Mouse (Mus musculus) intestine, embryonic 16.5 days (tissue): Measurements from ENCODE around the gene S1pr3. TPM values are rescaled to one million over a fixed set of nuclear protein-coding genes. Genes with fewer than 3 reads are reported as not detected.

Experiments
- ATAC-seq: fragments of 200-750 bp; cut with Nextera tagmentation; 2 replicates; pipeline ENCODE4 v1.8.0; 2017; ENCODE audit warnings: moderate TSS enrichment, moderate library complexity
- H3K27ac ChIP-seq: fragments of 300-500 bp; sonication (generic); 2 replicates; pipeline ENCODE4 v1.5.1; 2014; ENCODE audit warnings: mild to moderate bottlenecking, low read length
- H3K27me3 ChIP-seq: fragments of 300-500 bp; sonication (generic); replicated peaks from 2 replicates; pipeline ENCODE4 v1.6.1; 2014; ENCODE audit warnings: low read length, control low read depth, mixed read lengths; ENCODE audit not compliant: control insufficient read depth, insufficient read depth
- H3K36me3 ChIP-seq: fragments of 300-500 bp; sonication (generic); 2 replicates; pipeline ENCODE4 v1.6.1; 2014; ENCODE audit warnings: low read length, control low read depth; ENCODE audit not compliant: control insufficient read depth, insufficient read depth
- H3K4me1 ChIP-seq: fragments of 300-500 bp; sonication (generic); 2 replicates; pipeline ENCODE4 v1.6.1; 2014; ENCODE audit warnings: low read length, control low read depth, mixed read lengths; ENCODE audit not compliant: control insufficient read depth, insufficient read depth
- H3K4me2 ChIP-seq: fragments of 300-500 bp; sonication (generic); 2 replicates; pipeline ENCODE4 v1.6.1; 2014; ENCODE audit warnings: low read depth, low read length, control low read depth
- H3K4me3 ChIP-seq: fragments of 300-500 bp; sonication (generic); 2 replicates; pipeline ENCODE4 v1.5.1; 2014; ENCODE audit warnings: mild to moderate bottlenecking, low read length
- H3K9ac ChIP-seq: fragments of 300-500 bp; sonication (generic); 2 replicates; pipeline ENCODE4 v1.6.1; 2014; ENCODE audit warnings: low read depth, low read length
- H3K9me3 ChIP-seq: fragments of 300-500 bp; sonication (generic); 2 replicates; pipeline ENCODE4 v1.6.1; 2016; ENCODE audit warnings: low read length, control low read depth; ENCODE audit not compliant: control insufficient read depth
- WGBS: fragments of 180-500 bp; shearing (Covaris S2); extraction: QIAGEN DNeasy Blood & Tissue Kit; methylation state at CpG from one replicate; pipeline ENCODE4 v1.1.7; 2014; 5-methylcytosine and 5-hydroxymethylcytosine counted together
- polyA plus RNA-seq: library from polyadenylated mRNA; unstranded; fragments of >200 nt; fragmentation: Nextera tagmentation; extraction: Ambion mirVana; gene quantifications from 2 replicates; pipeline ENCODE4 v1.2.1, GENCODE M21; 2015

S1pr3 gene
- polyA plus RNA-seq, 1 experiment from 2014 or later = 41.3 TPM

DNA sequence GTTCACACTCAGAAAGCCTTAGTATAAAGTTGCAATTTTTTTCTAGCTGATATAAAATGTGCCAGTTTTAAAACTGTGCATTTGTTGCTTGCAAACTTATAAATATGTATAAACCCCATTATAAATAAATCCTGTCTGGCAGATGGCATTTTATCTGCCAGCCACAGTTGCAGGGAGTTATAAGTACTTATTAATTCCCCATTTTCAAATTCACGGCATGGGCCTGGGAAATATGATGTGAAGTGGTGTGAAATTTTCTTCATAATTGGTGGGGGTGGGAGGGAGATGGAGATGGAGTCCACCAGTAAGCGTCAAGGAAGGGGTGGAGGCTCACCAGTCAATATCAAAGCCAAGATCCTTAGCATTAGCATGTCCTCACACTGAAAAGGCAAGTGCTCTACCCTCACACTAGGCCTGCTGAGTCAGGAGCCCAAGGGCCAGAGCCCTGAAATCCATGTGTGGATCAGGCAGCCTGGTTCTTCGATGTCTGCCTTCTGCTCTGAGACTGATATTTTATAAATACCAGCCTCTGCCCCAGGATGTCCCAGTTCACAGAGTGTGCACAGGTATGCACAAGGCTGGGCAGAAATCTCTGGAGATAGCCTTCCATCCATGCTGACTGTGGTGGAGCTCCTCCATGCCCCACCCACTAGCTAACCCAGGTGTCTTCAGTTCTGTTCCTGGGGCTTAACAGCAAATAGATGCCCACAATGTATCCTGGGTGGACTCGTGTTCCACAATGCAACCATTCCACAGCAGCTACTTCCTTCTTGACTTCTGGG lies 17.4 kb downstream of the S1pr3 start:
- 90% methylated on average over 4 of the region's 4 CpGs for WGBS
- Histone ChIP-seq H3K27me3 (no peaks in the 10 kb centered on the region), H3K4me2 (no peak overlapping the region), H3K36me3 (no peaks in the 10 kb centered on the region), H3K4me3 (no peak overlapping the region), H3K9ac (no peak overlapping the region), H3K4me1 (no peaks in the 10 kb centered on the region), H3K9me3 (no peaks in the 10 kb centered on the region), H3K27ac (no peak overlapping the region)
- ATAC-seq = no peak

DNA sequence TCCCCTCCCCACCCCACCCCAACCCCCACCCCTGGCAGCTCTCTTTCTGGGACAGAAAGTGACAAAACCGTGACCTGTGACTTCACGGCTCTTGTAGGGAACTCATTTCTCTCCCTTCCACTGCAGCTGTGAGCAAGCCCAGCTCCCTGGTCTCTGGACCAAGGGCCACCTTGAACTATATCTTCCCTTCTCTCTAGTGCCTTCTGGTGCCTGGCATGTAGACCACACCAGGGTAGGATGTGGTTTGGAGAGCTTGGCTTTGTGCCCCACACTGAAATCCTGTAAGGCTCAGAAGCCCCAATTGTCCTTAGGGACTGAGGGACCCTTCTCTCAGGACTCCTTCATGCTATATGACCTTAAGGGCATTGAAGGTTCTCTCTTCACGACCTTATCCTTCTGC lies 24.9 kb downstream of the S1pr3 start:
- 63% methylated on average over 3 of the region's 3 CpGs for WGBS
- no peaks in the 10 kb centered on the region for H3K4me1 ChIP-seq
- H3K27ac ChIP-seq = no peak overlapping the region
- ATAC-seq = no peak
- no peak overlapping the region for H3K4me2 ChIP-seq
- H3K9me3 ChIP-seq = no peaks in the 10 kb centered on the region
- no peak overlapping the region for H3K4me3 ChIP-seq
- no peaks in the 10 kb centered on the region for H3K36me3 ChIP-seq
- H3K27me3 ChIP-seq = no peaks in the 10 kb centered on the region
- H3K9ac ChIP-seq = no peak overlapping the region

DNA sequence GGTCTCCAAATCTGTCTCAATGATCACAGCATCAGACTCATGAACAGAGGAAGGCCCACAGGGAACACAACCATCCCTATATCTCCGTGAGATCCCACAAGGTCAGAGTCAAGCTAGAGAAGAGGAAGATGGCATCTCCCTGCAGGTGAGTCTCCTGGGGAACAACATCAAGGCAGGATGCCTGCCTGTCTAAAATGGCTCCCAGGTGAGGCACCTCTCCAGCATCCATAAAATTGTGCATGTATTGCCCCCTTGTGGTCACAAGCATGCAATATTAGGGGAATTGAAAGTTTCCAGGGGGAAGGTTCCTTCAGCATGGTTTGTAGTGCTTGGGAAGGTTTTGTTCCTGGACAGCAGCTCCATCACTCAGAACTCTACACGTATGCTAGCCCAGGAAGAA lies 26.0 kb downstream of the S1pr3 start:
- WGBS = 60% methylated on average over 2 of the region's 2 CpGs
- H3K4me1 ChIP-seq = no peaks in the 10 kb centered on the region

DNA sequence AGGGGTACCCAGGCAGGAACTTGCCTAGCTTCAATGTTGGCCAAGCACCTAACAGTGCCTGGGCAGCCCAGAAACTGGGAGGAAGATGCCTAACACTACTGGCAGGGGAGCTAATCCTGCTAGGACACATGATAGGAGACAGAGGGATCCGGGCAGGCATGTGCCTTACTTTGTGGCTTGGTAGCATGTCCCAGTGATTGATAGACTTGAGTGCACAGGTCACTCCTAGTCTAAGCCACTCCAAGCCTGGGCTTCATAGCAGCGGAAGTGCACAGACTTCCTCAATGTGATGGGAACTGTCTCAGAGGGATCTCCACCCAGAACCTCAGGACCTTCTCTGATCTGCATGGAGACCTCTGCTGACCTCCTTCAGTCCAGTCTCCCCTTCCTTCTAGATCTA lies 26.7 kb downstream of the S1pr3 start:
- Histone ChIP-seq H3K27me3 (no peaks in the 10 kb centered on the region), H3K36me3 (no peaks in the 10 kb centered on the region), H3K4me3 (no peak overlapping the region), H3K4me2 (no peak overlapping the region), H3K27ac (no peak overlapping the region), H3K9ac (no peak overlapping the region), H3K4me1 (no peaks in the 10 kb centered on the region), H3K9me3 (no peaks in the 10 kb centered on the region)
- ATAC-seq = no peak
- 44% methylated on average over 2 of the region's 2 CpGs for WGBS

More for the DNA sequence above, 26.0 kb downstream of the S1pr3 start:
- H3K9ac ChIP-seq = no peak overlapping the region
- no peaks in the 10 kb centered on the region for H3K27me3 ChIP-seq
- no peaks in the 10 kb centered on the region for H3K9me3 ChIP-seq
- H3K4me3 ChIP-seq = no peak overlapping the region
- no peak for ATAC-seq
- H3K4me2 ChIP-seq = no peak overlapping the region
- no peaks in the 10 kb centered on the region for H3K36me3 ChIP-seq
- no peak overlapping the region for H3K27ac ChIP-seq

DNA sequence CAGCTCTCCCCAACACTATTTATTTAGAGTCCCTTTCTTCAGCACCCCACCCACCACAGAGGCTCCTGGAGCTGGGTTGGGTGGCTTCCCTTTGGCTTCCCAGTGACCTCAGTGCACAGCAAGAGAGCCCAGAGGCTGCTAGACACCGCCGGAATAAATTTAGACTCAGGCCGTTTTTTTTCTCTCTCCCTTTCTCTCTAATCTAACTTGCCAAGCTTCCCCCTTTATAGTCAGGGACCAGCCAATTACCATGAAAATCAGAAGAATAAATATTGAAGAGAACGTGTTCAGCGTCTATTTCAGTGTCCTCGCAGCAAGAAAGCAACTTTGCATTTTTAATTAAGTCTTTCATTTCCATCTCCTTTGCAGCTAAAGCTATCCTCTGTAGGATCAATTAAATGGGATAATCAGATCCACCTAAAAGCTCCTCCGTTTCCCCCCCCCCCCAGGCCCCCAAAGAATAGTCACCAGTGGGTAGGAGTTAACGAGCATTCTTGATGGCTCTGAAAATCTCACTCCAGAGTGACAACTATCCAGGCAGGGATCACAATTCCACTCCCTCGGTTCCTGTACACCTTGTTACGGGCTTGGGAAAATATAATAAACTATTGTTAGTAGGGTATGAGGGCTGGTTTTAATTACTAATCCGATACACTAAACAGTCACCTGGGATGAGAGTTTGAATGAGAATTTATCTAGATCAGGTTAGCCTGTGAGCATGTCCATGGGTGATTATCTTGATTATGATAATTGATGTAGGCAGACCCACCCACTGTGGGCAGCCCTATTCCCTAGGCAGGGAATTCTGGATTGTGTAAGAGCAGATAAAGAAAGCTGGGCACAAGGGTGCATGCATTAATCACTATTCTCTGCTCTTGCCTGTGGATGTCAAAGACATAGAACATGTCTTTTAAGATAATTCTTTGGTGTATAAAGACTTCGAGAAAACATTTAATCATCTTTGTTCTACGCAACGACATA lies 29.0 kb downstream of the S1pr3 start:
- Histone ChIP-seq H3K27ac (no peak overlapping the region), H3K36me3 (no peaks in the 10 kb centered on the region), H3K4me1 (no peaks in the 10 kb centered on the region), H3K9ac (no peak overlapping the region), H3K4me3 (no peak overlapping the region), H3K4me2 (no peak overlapping the region), H3K27me3 (no peaks in the 10 kb centered on the region), H3K9me3 (no peaks in the 10 kb centered on the region)
- WGBS = 81% methylated on average over 14 of the region's 14 CpGs
- no peak for ATAC-seq

- Histone ChIP-seq H3K4me2 (no peak overlapping the region), H3K4me1 (no peaks in the 10 kb centered on the region)
- WGBS = 81% methylated on average over 8 of the region's 8 CpGs
These were observed 34.5 kb downstream of the S1pr3 start for GRCm38 (mm10) chr13:51442922-51443321.

DNA sequence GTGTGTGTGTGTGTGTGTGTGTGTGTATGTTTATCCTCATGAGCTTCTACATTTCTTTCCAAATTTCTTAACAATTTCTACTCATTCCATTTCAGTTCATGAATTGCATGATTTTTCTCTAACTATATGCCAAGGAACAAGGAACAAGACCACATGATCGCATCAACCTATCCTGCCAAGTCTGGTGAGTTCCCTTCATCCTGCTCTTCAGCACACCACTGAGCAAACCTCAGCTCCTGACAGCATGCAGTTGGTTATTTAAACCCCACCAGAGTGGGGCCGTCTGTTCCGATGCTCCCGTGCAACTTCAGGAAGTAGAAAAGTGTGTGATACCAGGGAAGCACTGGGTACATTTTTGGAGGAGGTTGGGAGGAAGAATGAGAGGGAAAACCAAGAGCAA lies 38.1 kb downstream of the S1pr3 start:
- Histone ChIP-seq H3K9me3 (no peaks in the 10 kb centered on the region), H3K4me1 (no peaks in the 10 kb centered on the region)
- WGBS = 66% methylated on average over 4 of the region's 4 CpGs

More at GRCm38 (mm10) chr13:51442922-51443321, 34.5 kb downstream of the S1pr3 start:
- no peaks in the 10 kb centered on the region for H3K9me3 ChIP-seq
- ATAC-seq = no peak
- H3K27ac ChIP-seq = no peak overlapping the region
- H3K36me3 ChIP-seq = no peaks in the 10 kb centered on the region
- H3K27me3 ChIP-seq = no peaks in the 10 kb centered on the region
- no peak overlapping the region for H3K9ac ChIP-seq
- H3K4me3 ChIP-seq = no peak overlapping the region

DNA sequence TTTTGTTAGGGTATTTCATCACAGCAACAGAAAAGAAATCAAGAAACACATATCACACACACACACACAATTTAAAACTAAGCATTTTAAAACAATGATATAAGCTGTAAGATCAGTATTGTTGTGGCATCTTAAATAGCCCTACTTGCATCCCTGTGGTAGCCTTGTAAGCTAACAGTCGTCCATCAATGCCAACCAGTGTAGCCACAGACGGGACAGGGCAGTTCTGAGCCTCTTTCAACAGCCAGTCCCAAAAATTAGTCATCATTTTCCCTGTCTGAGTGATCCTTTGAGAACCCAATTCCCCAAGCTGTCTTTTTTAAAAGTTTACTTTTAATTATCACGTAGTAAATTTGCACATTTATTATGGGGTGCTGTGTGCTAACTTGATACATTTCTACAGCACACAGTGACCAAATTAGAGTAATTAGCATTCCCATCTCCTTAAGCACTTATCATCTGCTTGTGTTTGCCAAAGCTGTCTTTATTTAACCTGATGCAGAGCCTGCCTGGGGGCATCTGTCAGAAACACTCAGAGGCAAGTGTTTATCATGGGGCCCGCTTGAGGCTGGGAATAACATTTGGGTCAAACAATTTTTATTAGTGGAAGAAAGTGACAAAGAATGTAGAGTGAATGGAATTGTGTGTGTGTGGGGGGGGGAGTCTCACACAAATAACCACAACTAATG lies 47.9 kb downstream of the S1pr3 start:
- Histone ChIP-seq H3K9ac (no peak overlapping the region), H3K4me1 (no peaks in the 10 kb centered on the region), H3K4me2 (no peak overlapping the region), H3K27ac (no peak overlapping the region), H3K27me3 (no peaks in the 10 kb centered on the region), H3K36me3 (no peaks in the 10 kb centered on the region), H3K9me3 (no peaks in the 10 kb centered on the region), H3K4me3 (no peak overlapping the region)
- no peak for ATAC-seq
- 23% methylated on average over 4 of the region's 4 CpGs for WGBS

More for the DNA sequence above, 38.1 kb downstream of the S1pr3 start:
- no peak overlapping the region for H3K9ac ChIP-seq
- no peaks in the 10 kb centered on the region for H3K27me3 ChIP-seq
- H3K4me2 ChIP-seq = no peak overlapping the region
- ATAC-seq = no peak
- no peak overlapping the region for H3K4me3 ChIP-seq
- H3K27ac ChIP-seq = no peak overlapping the region
- no peaks in the 10 kb centered on the region for H3K36me3 ChIP-seq

GRCm38 (mm10) chr13:51464294-51464693 lies 55.9 kb downstream of the S1pr3 start:
- Histone ChIP-seq H3K36me3 (no peaks in the 10 kb centered on the region), H3K27me3 (no peaks in the 10 kb centered on the region), H3K9ac (no peak overlapping the region), H3K27ac (no peak overlapping the region), H3K9me3 (no peaks in the 10 kb centered on the region), H3K4me3 (no peak overlapping the region), H3K4me1 (no peaks in the 10 kb centered on the region), H3K4me2 (no peak overlapping the region)
- WGBS = 72% methylated on average over 4 of the region's 4 CpGs
- ATAC-seq = no peak
